Comparison of ENCODE assay signal across 7 mouse cellular contexts in the genomic region with DNA sequence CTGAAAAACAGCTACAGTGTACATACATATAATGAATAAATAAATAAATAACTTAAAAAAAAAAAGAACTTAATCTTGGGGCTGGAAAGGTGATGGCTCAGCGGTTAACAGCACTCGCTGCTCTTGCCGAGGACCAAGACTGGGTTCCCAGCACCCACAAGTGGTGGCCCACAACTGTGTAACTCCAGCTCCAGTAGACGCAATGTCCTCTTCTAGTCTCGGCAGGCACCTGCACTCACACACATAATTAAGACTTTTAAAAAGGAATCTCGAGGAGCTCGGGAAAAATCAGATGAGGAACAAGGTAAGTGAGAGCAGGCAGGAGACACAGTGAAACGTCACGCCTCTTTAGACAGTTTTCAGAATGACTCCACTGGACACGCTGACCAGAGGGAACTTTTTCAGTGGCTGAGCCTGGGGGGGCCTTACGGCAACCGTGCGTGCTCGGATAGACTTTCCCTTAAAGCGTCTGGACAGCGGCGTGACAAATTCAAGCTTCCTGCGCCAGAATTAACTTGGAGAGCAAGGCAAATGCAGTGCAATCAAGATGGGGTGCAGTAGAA. TPM values are rescaled to one million over a fixed set of nuclear protein-coding genes. Genes with fewer than 3 reads are reported as not detected.
DNase-seq lines count a peak whose midpoint lies in the region; ATAC-seq lines count a peak whose summit lies in the region.

No protein-coding gene starts in this region.

- no peaks in the 10 kb centered on the region for H3K36me3 ChIP-seq in lung, embryonic 16.5 days (ENCODE audit: control insufficient read depth, insufficient read depth, low read length)
- H3K36me3 ChIP-seq in hindbrain, embryonic 10.5 days, result peaks cover 32% of the 10 kb centered on the region
- H3K36me3 ChIP-seq in midbrain, embryonic 10.5 days, result peaks cover 31% of the 10 kb centered on the region

- peaks cover 11% of the 10 kb centered on the region for H3K4me1 ChIP-seq in lung, embryonic 16.5 days (replicated peaks; ENCODE audit: control insufficient read depth, insufficient read depth, low read length)
- peaks cover 22% of the 10 kb centered on the region for H3K4me1 ChIP-seq in hindbrain, embryonic 10.5 days (replicated peaks)
- peaks cover 26% of the 10 kb centered on the region for H3K4me1 ChIP-seq in midbrain, embryonic 10.5 days

- no peak; the same call in 1 of the 2 replicates for ATAC-seq in lung, embryonic 16.5 days (ENCODE audit: low read depth)
- no peak for ATAC-seq in erythroid progenitor cell, adult 5-6 weeks (replicated peaks; ENCODE audit: low FRiP score, poor library complexity, severe bottlenecking)

- 11% methylated on average over 18 of the region's 18 CpGs for WGBS in lung, embryonic 16.5 days
- 16% methylated on average over 18 of the region's 18 CpGs for WGBS in hindbrain, embryonic 10.5 days
- WGBS in midbrain, embryonic 10.5 days, result 15% methylated on average over 18 of the region's 18 CpGs

- peaks cover 10% of the 10 kb centered on the region for H3K27me3 ChIP-seq in lung, embryonic 16.5 days (ENCODE audit: control insufficient read depth, insufficient read depth, low read depth, low read length)
- H3K27me3 ChIP-seq in hindbrain, embryonic 10.5 days (ENCODE audit: insufficient read depth, poor library complexity, severe bottlenecking), result peaks cover 18% of the 10 kb centered on the region
- H3K27me3 ChIP-seq in midbrain, embryonic 10.5 days (ENCODE audit: low read depth, poor library complexity, severe bottlenecking), result peaks cover 13% of the 10 kb centered on the region

- H3K9ac ChIP-seq in lung, embryonic 16.5 days (ENCODE audit: low read length), result peak overlapping the region; percentile 90

- H3K4me2 ChIP-seq in lung, embryonic 16.5 days (ENCODE audit: low read depth, low read length), result peak overlapping the region; percentile 93

- DNase-seq in lung, postnatal 10 days, result no peak
- DNase-seq in c-Kit-positive CD71-positive TER-119-negative erythroid progenitor cells, embryonic 14.5 days (ENCODE audit: low read depth), result peak; percentile 33
- no peak for DNase-seq in hindbrain, embryonic 10.5 days (ENCODE audit: low spot score)
- DNase-seq in midbrain, embryonic 10.5 days (ENCODE audit: low spot score), result no peak
- no peak for DNase-seq in Muller cell, postnatal 12 days (ENCODE audit: inconsistent ontology term)

- H3K9me3 ChIP-seq in lung, embryonic 16.5 days (ENCODE audit: control insufficient read depth, low read length), result no peaks in the 10 kb centered on the region
- no peaks in the 10 kb centered on the region for H3K9me3 ChIP-seq in hindbrain, embryonic 10.5 days
- H3K9me3 ChIP-seq in midbrain, embryonic 10.5 days (replicated peaks), result no peaks in the 10 kb centered on the region

- H3K27ac ChIP-seq in lung, embryonic 16.5 days (ENCODE audit: low read length), result peak overlapping the region; percentile 89
- H3K27ac ChIP-seq in hindbrain, embryonic 10.5 days, result peak overlapping the region; percentile 90
- H3K27ac ChIP-seq in midbrain, embryonic 10.5 days (replicated peaks), result peak overlapping the region; percentile 89

- H3K4me3 ChIP-seq in lung, embryonic 16.5 days (ENCODE audit: low read length), result peak overlapping the region; percentile 79
- H3K4me3 ChIP-seq in hindbrain, embryonic 10.5 days, result peak overlapping the region; percentile 92
- peak overlapping the region; percentile 94 for H3K4me3 ChIP-seq in midbrain, embryonic 10.5 days

RNA-seq across cellular contexts. Expression of gene Cnot10, which starts 0.7 kb away (rescaled TPM):
- polyA plus RNA-seq in lung, embryonic 16.5 days (2015; fragmentation: Nextera tagmentation; extraction: Ambion mirVana), result 64.4 and 64.7 TPM in 2 replicates
- polyA plus RNA-seq in hindbrain, embryonic 10.5 days (2016; fragmentation: Nextera tagmentation; extraction: Ambion mirVana), result 67.4 and 68.7 TPM in 2 replicates
- polyA plus RNA-seq in midbrain, embryonic 10.5 days (2016; fragmentation: Nextera tagmentation; extraction: Ambion mirVana), result 71.9 and 72.7 TPM in 2 replicates
- 15.5 and 17.6 TPM in 2 replicates for total RNA-seq in erythroid progenitor cell, adult 5-6 weeks (2015; ENCODE audit: low replicate concordance)
- 14.1 and 18.6 TPM in 2 replicates for total RNA-seq in erythroid progenitor cell, adult 5-6 weeks (2017; ENCODE audit: low replicate concordance)

RNA-seq across cellular contexts. Expression of gene Dync1li1, which starts 49.3 kb away (rescaled TPM):
- polyA plus RNA-seq in lung, embryonic 16.5 days (2015; fragmentation: Nextera tagmentation; extraction: Ambion mirVana), result 53.0 and 59.0 TPM in 2 replicates
- 99.8 and 122 TPM in 2 replicates for polyA plus RNA-seq in hindbrain, embryonic 10.5 days (2016; fragmentation: Nextera tagmentation; extraction: Ambion mirVana)
- 86.9 and 99.7 TPM in 2 replicates for polyA plus RNA-seq in midbrain, embryonic 10.5 days (2016; fragmentation: Nextera tagmentation; extraction: Ambion mirVana)
- 22.7 and 42.3 TPM in 2 replicates for total RNA-seq in erythroid progenitor cell, adult 5-6 weeks (2015; ENCODE audit: low replicate concordance)
- total RNA-seq in erythroid progenitor cell, adult 5-6 weeks (2017; ENCODE audit: low replicate concordance), result 23.9 and 33.0 TPM in 2 replicates
